Comparison of ENCODE assay signal across 10 mouse cellular contexts in the genomic region with DNA sequence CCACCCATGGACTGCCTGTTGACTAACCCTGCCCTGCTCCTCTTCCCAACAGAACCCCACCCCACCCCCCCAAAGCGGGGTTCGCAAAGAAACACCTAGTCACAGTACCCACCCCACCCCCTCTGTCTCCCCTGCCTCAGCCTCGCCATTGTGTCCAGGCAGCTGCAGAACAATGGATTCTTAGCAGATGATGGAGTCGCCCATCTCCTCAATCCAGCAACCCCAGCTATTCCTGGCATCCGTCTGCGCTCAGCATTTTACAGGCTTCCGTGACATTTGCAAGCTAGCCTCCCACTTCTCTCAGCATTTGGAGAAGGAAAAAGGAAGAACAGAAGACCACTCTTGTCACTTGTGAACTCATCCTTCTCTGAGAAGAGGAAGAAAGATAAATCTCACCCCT. TPM values are rescaled to one million over a fixed set of nuclear protein-coding genes. Genes with fewer than 3 reads are reported as not detected.
DNase-seq lines count a peak whose midpoint lies in the region; ATAC-seq lines count a peak whose summit lies in the region.
"Had no signal": no experiment of that assay in that cellular context is flagged by ENCODE, and none has a peak within 500 bp of the region (broad histone marks: within the 10 kb centered on the region; RNA-seq: fewer than 3 reads in every experiment).

No protein-coding gene starts in this region.

- no peaks in the 10 kb centered on the region for H3K9me3 ChIP-seq in kidney, embryonic 16.5 days (ENCODE audit: low read length)
- no peaks in the 10 kb centered on the region for H3K9me3 ChIP-seq in forebrain, embryonic 16.5 days (ENCODE audit: control insufficient read depth, low read length)
- H3K9me3 ChIP-seq in midbrain, embryonic 15.5 days = no peaks in the 10 kb centered on the region

- H3K4me3 ChIP-seq in kidney, embryonic 16.5 days (ENCODE audit: low read length) = no peak overlapping the region
- no peak overlapping the region for H3K4me3 ChIP-seq in forebrain, embryonic 16.5 days (replicated peaks; ENCODE audit: low read length)
- H3K4me3 ChIP-seq in midbrain, embryonic 15.5 days = no peak overlapping the region

- no peak overlapping the region; the same call in 1 of the 2 replicates for H3K9ac ChIP-seq in kidney, embryonic 16.5 days (replicated peaks; ENCODE audit: low read length)
- no peak overlapping the region for H3K9ac ChIP-seq in forebrain, embryonic 16.5 days (replicated peaks; ENCODE audit: low read depth, low read length)
- H3K9ac ChIP-seq in midbrain, embryonic 15.5 days = no peak overlapping the region

- H3K4me1 ChIP-seq in kidney, embryonic 16.5 days (ENCODE audit: insufficient read depth, low read length) = peaks cover 6% of the 10 kb centered on the region
- peaks cover 4% of the 10 kb centered on the region; the same call in 1 of the 2 replicates for H3K4me1 ChIP-seq in forebrain, embryonic 16.5 days (replicated peaks; ENCODE audit: control insufficient read depth, insufficient read depth, low read length)
- 0 out of 2 replicates have a peak, but pooled peaks cover 6% of the 10 kb centered on the region for H3K4me1 ChIP-seq in midbrain, embryonic 15.5 days

- H3K27me3 ChIP-seq in kidney, embryonic 16.5 days (ENCODE audit: insufficient read depth, low read length) = no peaks in the 10 kb centered on the region
- no peaks in the 10 kb centered on the region for H3K27me3 ChIP-seq in forebrain, embryonic 16.5 days (replicated peaks; ENCODE audit: control insufficient read depth, insufficient read depth, low read length)
- H3K27me3 ChIP-seq in midbrain, embryonic 15.5 days (replicated peaks) = no peaks in the 10 kb centered on the region

- H3K4me2 ChIP-seq in kidney, embryonic 16.5 days (replicated peaks; ENCODE audit: low read depth, low read length) = peak overlapping the region; percentile 38
- peak overlapping the region; percentile 24; the same call in 1 of the 2 replicates for H3K4me2 ChIP-seq in forebrain, embryonic 16.5 days (ENCODE audit: low read length)
- H3K4me2 ChIP-seq in midbrain, embryonic 15.5 days = peak overlapping the region; percentile 31

- no peak overlapping the region for H3K27ac ChIP-seq in kidney, embryonic 16.5 days (ENCODE audit: low read length)
- H3K27ac ChIP-seq in forebrain, embryonic 16.5 days (ENCODE audit: low read length) = no peak overlapping the region
- H3K27ac ChIP-seq in midbrain, embryonic 15.5 days = no peak overlapping the region

- WGBS in kidney, embryonic 16.5 days = 19% methylated on average over 7 of the region's 7 CpGs
- 7% methylated on average over 7 of the region's 7 CpGs for WGBS in forebrain, embryonic 16.5 days
- WGBS in midbrain, embryonic 15.5 days = 9% methylated on average over 7 of the region's 7 CpGs

- no peaks in the 10 kb centered on the region for H3K36me3 ChIP-seq in kidney, embryonic 16.5 days (ENCODE audit: insufficient read depth, low read length)
- H3K36me3 ChIP-seq in forebrain, embryonic 16.5 days (ENCODE audit: control insufficient read depth, insufficient read depth) = no peaks in the 10 kb centered on the region
- H3K36me3 ChIP-seq in midbrain, embryonic 15.5 days (replicated peaks) = no peaks in the 10 kb centered on the region

- no peak for DNase-seq in kidney, postnatal 14 days
- DNase-seq in brain, adult 2 months (ENCODE audit: low read depth, low spot score) = peak; percentile 70
- no peak for DNase-seq in lung, postnatal 10 days
- no peak for DNase-seq in cerebellum, adult 9-10 months
- no peak for DNase-seq in testis, postnatal 10 days (ENCODE audit: low spot score)
- DNase-seq: kidney, adult 18-20 months; thymus, adult 2 months had no signal

- ATAC-seq in kidney, embryonic 16.5 days (ENCODE audit: low FRiP score, low TSS enrichment) = no peak
- ATAC-seq in forebrain, embryonic 16.5 days = no peak
- ATAC-seq in midbrain, embryonic 15.5 days (replicated peaks) = no peak

RNA-seq across cellular contexts. Expression of gene Fam136a, which starts 21.8 kb away (rescaled TPM):
- 145 and 146 TPM in 2 replicates for polyA plus RNA-seq in kidney, embryonic 16.5 days (2015; fragmentation: Nextera tagmentation; extraction: Ambion mirVana)
- polyA plus RNA-seq in forebrain, embryonic 16.5 days (2015; fragmentation: Nextera tagmentation; extraction: Ambion mirVana) = 128 TPM in 2 replicates
- 118 and 122 TPM in 2 replicates for polyA plus RNA-seq in midbrain, embryonic 15.5 days (2015; fragmentation: Nextera tagmentation; extraction: Ambion mirVana)

RNA-seq across cellular contexts. Expression of gene Snrpg, which starts 27.4 kb away (rescaled TPM):
- polyA plus RNA-seq in kidney, embryonic 16.5 days (2015; fragmentation: Nextera tagmentation; extraction: Ambion mirVana) = 575 and 578 TPM in 2 replicates
- 420 and 457 TPM in 2 replicates for polyA plus RNA-seq in forebrain, embryonic 16.5 days (2015; fragmentation: Nextera tagmentation; extraction: Ambion mirVana)
- polyA plus RNA-seq in midbrain, embryonic 15.5 days (2015; fragmentation: Nextera tagmentation; extraction: Ambion mirVana) = 377 and 389 TPM in 2 replicates

RNA-seq across cellular contexts. Expression of gene Pcyox1, which starts 53.3 kb away (rescaled TPM):
- 113 and 119 TPM in 2 replicates for polyA plus RNA-seq in kidney, embryonic 16.5 days (2015; fragmentation: Nextera tagmentation; extraction: Ambion mirVana)
- polyA plus RNA-seq in forebrain, embryonic 16.5 days (2015; fragmentation: Nextera tagmentation; extraction: Ambion mirVana) = 104 and 119 TPM in 2 replicates
- 93.3 and 96.5 TPM in 2 replicates for polyA plus RNA-seq in midbrain, embryonic 15.5 days (2015; fragmentation: Nextera tagmentation; extraction: Ambion mirVana)
